Mouse (Mus musculus) forebrain, embryonic 10.5 days (tissue): Measurements from ENCODE around the gene Brcc3. TPM values are rescaled to one million over a fixed set of nuclear protein-coding genes. Genes with fewer than 3 reads are reported as not detected.
"Not testable (repeated sequence)": the region's sequence is repeated elsewhere in the genome, so short reads cannot be mapped to it uniquely, and the experiment has no call there.

Experiments
- DNase-seq: peaks from one replicate; pipeline ENCODE4 v3.0.0-alpha.2; 2017; ENCODE audit warnings: low spot score; ENCODE audit errors: extremely low spot score
- H3K27ac ChIP-seq: fragments of 300-500 bp; sonication (generic); 2 replicates; pipeline ENCODE4 v1.5.1; 2016; ENCODE audit warnings: mild to moderate bottlenecking
- H3K27me3 ChIP-seq: fragments of 300-500 bp; sonication (generic); 2 replicates; pipeline ENCODE4 v1.6.1; 2016; ENCODE audit warnings: mild to moderate bottlenecking; ENCODE audit not compliant: poor library complexity, severe bottlenecking
- H3K36me3 ChIP-seq: fragments of 300-500 bp; sonication (generic); replicated peaks from 2 replicates; pipeline ENCODE4 v1.6.1; 2016; ENCODE audit warnings: mild to moderate bottlenecking, moderate library complexity
- H3K4me1 ChIP-seq: fragments of 300-500 bp; sonication (generic); 2 replicates; pipeline ENCODE4 v1.6.1; 2016
- H3K4me3 ChIP-seq: fragments of 300-500 bp; sonication (generic); 2 replicates; pipeline ENCODE4 v1.5.1; 2016; ENCODE audit warnings: mild to moderate bottlenecking, moderate library complexity
- H3K9me3 ChIP-seq: fragments of 300-500 bp; sonication (generic); 2 replicates; pipeline ENCODE4 v1.6.1; 2016; ENCODE audit warnings: mild to moderate bottlenecking, moderate library complexity
- WGBS: fragments of 180-500 bp; shearing (Covaris S2); methylation state at CpG from one replicate; pipeline ENCODE4 v1.1.7; 2016; 5-methylcytosine and 5-hydroxymethylcytosine counted together
- polyA plus RNA-seq: library from polyadenylated mRNA; unstranded; fragments of >200 nt; fragmentation: Nextera tagmentation; extraction: Ambion mirVana; gene quantifications from 2 replicates; pipeline ENCODE4 v1.2.1, GENCODE M21; 2016

The Brcc3 gene
- polyA plus RNA-seq, 1 experiment from 2014 or later: 75.7 TPM

DNA sequence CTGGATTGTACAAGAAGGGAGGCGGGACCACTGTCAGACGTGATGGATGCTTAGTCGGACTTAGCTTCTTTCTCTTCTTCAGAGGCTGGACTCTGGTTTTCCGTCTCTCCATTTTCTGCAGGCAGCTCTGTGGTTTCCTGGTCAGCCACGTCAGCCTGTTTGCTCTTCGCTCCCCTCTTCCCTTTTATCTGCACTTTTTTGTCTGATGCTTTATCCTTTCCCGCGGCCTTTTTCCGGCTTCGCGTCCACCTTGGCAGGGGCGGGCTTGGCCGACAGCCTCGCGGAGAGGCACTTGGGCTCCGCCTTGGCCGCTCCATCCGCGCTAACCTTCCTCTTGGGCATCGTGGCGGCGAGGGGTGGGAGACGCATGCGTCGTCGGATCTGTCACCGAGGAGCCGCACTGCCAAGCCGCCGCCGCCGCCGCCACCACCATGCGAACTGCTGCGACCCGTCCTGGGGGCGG lies 58.8 kb downstream of the Brcc3 start:
- 17% methylated on average over 37 of the region's 37 CpGs for WGBS
- H3K4me1 ChIP-seq, H3K27me3 ChIP-seq, H3K36me3 ChIP-seq, H3K9me3 ChIP-seq: not testable (repeated sequence)
- peak overlapping the region; percentile 68; the same call in 1 of the 2 replicates for H3K27ac ChIP-seq
- peak overlapping the region; percentile 47 for H3K4me3 ChIP-seq
- peak; percentile 67 for DNase-seq

- DNase-seq: no peak
- WGBS: 90% methylated on average over 1 of the region's 1 CpGs
- H3K27ac ChIP-seq: no peak overlapping the region
Observed at GRCm38 (mm10) chrX:75489886-75490285, 73.5 kb downstream of the Brcc3 start.

More at GRCm38 (mm10) chrX:75489886-75490285, 73.5 kb downstream of the Brcc3 start:
- Histone ChIP-seq H3K36me3 (no peaks in the 10 kb centered on the region), H3K4me3 (no peak overlapping the region), H3K4me1 (no peaks in the 10 kb centered on the region), H3K9me3 (no peaks in the 10 kb centered on the region), H3K27me3 (no peaks in the 10 kb centered on the region)

Other genes with a start within 250 kb of the Brcc3 start
- 29.4 and 29.7 TPM in 2 replicates for gene Fundc2, start 34.2 kb upstream of the Brcc3 start, polyA plus RNA-seq
- 0.69 and 0.74 TPM in 2 replicates for gene F8, start 34.0 kb upstream of the Brcc3 start, polyA plus RNA-seq
- gene Cmc4, start within 50 bp of the Brcc3 start, polyA plus RNA-seq: 14.7 and 15.9 TPM in 2 replicates
- gene Mtcp1, start within 50 bp of the Brcc3 start, polyA plus RNA-seq: 9.1 and 9.3 TPM in 2 replicates
- 200 and 201 TPM in 2 replicates for gene Vbp1, start 97.7 kb downstream of the Brcc3 start, polyA plus RNA-seq
- 10.2 and 11.7 TPM in 2 replicates for gene Rab39b, start 161.6 kb downstream of the Brcc3 start, polyA plus RNA-seq